Mouse (Mus musculus): ENCODE data around the gene Gm45753.
A peak's percentile ranks its signal among the peaks of the same experiment; 100 is the strongest.
"Not testable (repeated sequence)": the region's sequence is repeated elsewhere in the genome, so short reads cannot be mapped to it uniquely, and the experiment has no call there.

Gene Gm45753

DNA sequence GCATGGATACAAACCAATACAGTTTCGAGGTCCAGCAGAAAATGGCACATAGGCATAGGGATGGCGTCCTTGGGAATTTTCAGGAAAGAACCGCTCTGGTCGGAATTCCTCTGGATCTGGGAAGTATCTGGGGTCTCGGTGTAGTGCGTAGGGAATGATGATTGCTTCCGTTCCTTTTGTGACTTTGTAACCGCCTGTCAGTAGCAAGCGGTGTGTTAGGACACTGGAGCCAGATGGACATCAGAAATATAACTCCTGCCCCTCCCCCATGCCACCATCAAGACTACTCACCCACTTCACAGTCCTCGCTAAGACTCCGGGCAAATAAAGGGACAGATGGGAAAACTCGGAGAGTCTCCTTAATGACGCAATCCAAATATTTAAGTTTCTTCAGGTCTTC, at the start of gene Gm45753:
TSS of gene Gm45753 (minus strand) at position 101 of the 400 bp plus-strand sequence.
- no peak for DNase-seq (ENCODE audit: low spot score)

GRCm38 (mm10) chr8:45355809-45356208, 47.5 kb upstream of the Gm45753 start:
- DNase-seq (ENCODE audit: low spot score), result no peak

GRCm38 (mm10) chr8:45345031-45345430, 36.8 kb upstream of the Gm45753 start:
- peak; percentile 43 for DNase-seq (ENCODE audit: low spot score)

DNA sequence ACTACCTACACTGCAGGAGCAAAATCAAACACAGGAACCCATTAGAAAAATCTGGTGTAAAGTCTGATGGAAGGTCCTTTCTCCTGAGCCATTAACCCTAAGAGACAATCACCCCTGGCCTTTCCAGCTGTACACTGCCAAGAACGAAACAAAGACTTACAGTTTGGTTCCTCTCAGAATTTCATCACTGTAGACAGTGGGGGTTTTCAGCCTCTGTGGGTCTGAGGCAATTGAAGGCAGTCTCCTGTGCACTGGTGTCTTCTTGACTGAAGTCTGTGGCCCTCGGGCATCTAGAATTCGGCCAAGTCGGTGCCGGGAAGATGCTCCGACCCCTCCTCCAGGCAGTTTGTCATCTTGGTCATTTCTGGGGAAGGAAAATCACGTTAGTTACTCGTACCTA, 36.0 kb upstream of the Gm45753 start:
- no peak for DNase-seq (ENCODE audit: low spot score)

DNA sequence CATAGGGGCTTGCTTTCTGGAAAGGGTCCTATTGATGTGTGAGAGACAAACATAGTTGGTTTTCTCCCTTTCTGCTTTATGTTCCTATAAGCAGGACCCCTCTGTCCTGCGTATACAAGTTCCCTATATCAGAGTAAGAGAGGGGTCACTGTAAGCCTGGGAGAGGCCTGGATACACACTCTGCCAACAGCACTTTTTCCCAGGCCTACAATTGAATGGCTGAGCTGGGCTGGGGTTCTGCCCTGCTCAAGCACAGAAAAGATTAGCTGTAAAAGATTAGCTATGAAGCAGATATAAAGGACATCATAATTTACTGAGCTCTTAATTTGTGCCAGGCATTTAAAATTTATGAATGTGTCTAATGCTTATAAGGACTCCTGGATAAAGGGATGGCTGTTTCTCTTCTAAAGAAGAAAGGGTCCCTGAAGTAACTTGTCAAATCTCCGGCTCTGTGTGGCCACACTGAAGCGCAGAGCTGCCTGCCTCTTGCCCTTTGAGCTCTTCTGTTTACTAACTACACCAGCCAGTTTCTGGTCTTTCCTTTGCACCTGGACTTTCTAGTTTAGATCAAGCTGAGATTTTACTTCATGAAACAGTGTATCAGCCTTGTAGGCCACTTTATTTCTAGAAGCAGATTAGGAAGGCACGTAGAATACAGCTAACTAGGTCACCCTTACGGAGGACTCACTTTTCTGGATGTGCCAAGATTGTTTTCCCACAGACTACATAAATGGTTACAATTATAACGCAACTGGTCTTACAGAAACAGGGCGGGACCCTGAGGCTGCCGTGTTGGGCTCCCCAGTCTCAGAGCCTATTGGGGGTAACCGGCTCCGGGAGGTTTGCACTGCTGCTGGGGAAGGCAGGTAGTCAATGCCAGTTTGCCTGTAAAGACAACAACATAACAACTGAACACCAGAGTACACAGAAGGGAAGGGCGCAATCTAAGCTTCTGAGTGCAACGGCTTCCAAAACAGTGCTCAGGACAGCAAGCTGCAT, 33.7 kb upstream of the Gm45753 start:
- no peak for DNase-seq (ENCODE audit: low spot score)

GRCm38 (mm10) chr8:45333493-45333892, 25.2 kb upstream of the Gm45753 start:
- no peak for DNase-seq (ENCODE audit: low spot score)

- peak; percentile 55 for DNase-seq (ENCODE audit: low spot score)
Measured at GRCm38 (mm10) chr8:45332685-45333409, 24.6 kb upstream of the Gm45753 start, which contains the start of gene Cyp4v3. TSS of gene Cyp4v3 (minus strand) at chr8:45333216.

DNA sequence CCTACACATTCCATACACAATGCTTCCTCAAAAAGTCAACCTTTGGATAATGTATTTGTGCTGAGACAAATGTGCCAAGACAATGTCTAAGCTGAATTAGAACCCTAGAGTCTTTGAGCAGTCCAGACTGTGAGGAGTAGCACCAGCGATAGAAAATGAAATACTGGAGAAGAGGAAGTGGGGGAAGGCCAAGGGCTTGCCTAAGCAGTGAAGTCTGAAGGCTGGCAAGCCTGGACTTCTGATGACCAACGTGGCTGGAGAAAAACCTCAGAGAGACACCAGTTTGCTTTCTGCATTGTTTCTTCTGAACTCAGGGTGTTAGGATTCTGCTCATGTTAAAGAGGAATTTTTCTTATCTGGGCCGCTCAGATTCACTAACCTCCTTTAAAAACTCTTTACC, 22.6 kb upstream of the Gm45753 start:
- DNase-seq (ENCODE audit: low spot score), result no peak

- DNase-seq (ENCODE audit: low spot score), result no peak
Measured at GRCm38 (mm10) chr8:45329206-45329980, 21.1 kb upstream of the Gm45753 start.

- not testable (repeated sequence) for DNase-seq (ENCODE audit: low spot score)
Measured at GRCm38 (mm10) chr8:45327076-45327475, 18.8 kb upstream of the Gm45753 start.

DNA sequence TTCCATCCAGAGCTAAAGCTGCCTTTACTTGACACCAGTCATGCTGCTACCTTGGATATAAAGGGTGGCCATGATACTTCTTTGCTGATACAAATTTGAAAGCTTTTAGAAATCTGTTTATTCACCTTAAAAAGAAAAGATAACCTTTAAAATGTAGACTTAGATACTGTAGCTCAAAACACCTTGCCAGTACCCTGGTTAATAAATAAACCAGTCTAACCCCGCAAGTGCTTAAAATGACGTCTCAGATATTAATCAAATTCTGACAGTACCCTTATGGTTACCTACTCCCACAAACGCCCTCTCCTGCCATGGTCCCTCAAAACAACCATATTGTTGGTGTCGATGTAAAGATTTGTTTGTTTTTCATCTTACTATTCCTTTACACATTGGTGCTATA, 15.9 kb upstream of the Gm45753 start:
- no peak for DNase-seq (ENCODE audit: low spot score)

DNA sequence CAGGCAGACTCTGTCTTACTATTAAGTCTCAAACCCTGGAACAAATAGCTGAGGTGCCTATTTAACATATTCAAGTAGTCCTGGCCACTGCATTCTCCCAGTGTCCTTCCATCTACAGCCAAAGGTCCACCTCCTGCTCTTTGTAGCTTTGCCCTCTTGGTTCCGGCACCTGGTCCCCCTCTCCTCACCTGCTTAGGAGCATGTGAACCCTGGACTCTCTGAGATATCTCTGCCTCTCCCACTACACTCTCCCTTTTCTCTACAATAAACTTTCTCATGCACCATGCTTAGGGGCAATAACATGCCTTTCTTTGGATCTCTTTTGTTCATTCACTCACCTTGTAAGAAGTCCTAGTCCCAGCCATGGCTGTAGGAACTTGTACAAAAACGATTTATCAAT, 13.1 kb upstream of the Gm45753 start:
- no peak for DNase-seq (ENCODE audit: low spot score)

DNA sequence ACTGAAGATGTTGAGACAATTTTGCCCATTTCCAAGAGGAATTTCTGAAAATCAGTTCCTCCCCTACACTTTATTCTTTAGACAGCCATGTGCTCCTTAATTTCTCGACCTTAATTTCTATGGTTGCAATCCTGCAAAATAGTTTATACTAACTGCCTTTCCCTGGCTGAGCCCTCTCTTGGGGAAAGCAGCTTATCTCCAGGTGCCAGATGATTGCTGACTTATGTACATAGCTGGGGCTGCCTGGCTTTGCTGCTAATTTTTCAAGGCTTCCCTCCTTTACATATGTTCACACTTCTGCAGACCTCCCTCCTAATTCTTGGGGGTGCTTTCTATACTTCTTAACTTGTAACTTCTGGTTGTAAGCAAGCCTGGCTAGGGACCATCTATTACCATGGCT, 12.7 kb upstream of the Gm45753 start:
- DNase-seq (ENCODE audit: low spot score), result no peak

- DNase-seq (ENCODE audit: low spot score), result no peak
Measured at GRCm38 (mm10) chr8:45310967-45311366, 2.7 kb upstream of the Gm45753 start.

GRCm38 (mm10) chr8:45305479-45305878, 2.8 kb downstream of the Gm45753 start:
- no peak for DNase-seq (ENCODE audit: low spot score)

DNA sequence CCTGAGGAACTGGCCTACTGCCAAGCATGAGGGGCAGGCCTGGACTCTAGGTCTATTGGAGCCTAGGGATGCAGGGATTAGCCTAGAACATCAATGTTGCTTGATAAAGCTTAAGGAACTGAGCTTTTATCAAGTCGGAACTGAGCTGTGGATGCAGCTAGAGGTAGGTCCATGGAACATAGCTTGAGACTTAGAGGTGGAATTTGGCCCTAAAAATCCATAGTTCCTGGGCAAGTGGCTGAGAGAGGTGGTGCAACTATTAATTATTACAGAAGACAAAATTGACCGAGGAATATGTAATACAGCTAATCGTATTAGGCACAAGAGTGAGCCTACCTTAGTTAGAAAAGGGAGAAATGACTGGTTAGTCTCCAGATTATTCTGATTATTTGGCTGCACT, 3.9 kb downstream of the Gm45753 start:
- DNase-seq (ENCODE audit: low spot score), result no peak

DNA sequence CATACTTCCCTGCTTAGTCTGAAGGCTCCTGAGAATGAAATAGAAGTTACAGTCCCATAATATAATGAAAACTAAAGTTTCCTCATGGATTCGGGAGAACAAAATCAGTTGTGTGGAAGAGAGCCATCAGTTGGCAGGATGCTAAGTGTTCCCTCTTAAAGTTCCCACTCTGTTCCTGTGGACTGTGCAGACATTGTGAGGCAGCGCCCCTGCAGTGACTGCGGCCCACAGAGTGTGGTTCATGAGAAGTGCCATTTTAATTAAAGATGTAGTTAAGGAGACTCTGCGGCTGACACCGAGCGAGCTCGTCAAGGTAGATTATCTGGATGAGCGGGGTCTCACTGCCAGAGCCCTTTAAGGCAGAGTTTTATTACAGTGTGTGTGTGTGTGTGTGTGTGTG, 5.9 kb downstream of the Gm45753 start:
- DNase-seq (ENCODE audit: low spot score), result no peak

GRCm38 (mm10) chr8:45295276-45295675, 13.0 kb downstream of the Gm45753 start:
- no peak for DNase-seq (ENCODE audit: low spot score)

DNA sequence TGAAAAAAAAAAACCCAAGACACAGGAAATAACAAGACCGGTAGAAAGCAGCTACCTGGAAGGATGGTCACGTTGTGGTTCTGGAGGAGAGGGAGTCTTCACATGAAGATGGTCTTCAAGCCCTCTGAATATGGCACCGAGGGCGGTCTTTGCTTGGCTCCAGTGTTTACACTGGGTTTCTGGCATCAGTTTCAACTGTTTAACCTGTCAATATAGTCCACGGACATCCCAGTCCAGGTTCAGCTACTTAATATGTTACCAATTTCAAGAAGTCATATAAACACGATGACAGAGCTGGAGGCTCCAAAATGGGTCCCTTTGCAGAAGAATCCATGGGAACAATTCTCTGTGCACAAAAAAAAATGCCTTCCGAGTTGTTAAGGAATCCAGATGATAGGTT, 13.6 kb downstream of the Gm45753 start, which contains the start of gene Klkb1:
TSS of gene Klkb1 (minus strand) at position 173 of the 400 bp plus-strand sequence.
- no peak for DNase-seq (ENCODE audit: low spot score)

- DNase-seq (ENCODE audit: low spot score), result no peak
Measured at GRCm38 (mm10) chr8:45291790-45292189, 16.5 kb downstream of the Gm45753 start.

DNA sequence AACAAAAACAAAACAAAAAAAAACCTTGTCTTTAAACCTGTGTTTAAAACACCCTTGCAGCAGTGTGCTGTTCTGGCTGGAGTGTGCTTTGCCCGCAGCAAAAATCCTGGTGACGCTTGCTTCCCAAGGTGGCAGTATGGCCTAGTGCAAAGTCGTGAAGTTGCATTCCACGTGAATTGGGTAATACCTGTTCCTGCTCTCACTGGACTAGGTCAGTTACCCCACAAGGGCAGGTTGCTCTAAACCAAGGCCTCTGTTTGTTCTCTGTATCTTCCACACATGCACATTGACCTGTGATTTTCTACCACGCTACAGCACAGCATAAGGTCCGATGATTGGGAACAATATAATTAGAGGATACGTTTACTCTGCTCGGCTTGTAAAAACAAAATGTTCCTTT, 26.6 kb downstream of the Gm45753 start:
- no peak for DNase-seq (ENCODE audit: low spot score)

GRCm38 (mm10) chr8:45277453-45277852, 30.8 kb downstream of the Gm45753 start:
- no peak for DNase-seq (ENCODE audit: low spot score)

All from testis, postnatal 14 days (tissue).